Mouse (Mus musculus) urinary bladder, postnatal 14 days (tissue): ENCODE measurements around the gene Lkaaear1.

ENCODE experiments used
- DNase-seq: peaks from one replicate; pipeline ENCODE4 v3.0.0; 2021; ENCODE audit warnings: low spot score

Gene Lkaaear1

GRCm38 (mm10) chr2:181698241-181698640 is at the start of gene Lkaaear1:
Gene Lkaaear1 (minus strand): TSS chr2:181698442.
- DNase-seq = no peak

GRCm38 (mm10) chr2:181730051-181730450 is 31.8 kb upstream of the Lkaaear1 start:
- no peak for DNase-seq

- DNase-seq = no peak
Observed at GRCm38 (mm10) chr2:181727659-181728262, 29.5 kb upstream of the Lkaaear1 start.

GRCm38 (mm10) chr2:181722213-181722612 is 24.0 kb upstream of the Lkaaear1 start:
- DNase-seq = no peak

DNA sequence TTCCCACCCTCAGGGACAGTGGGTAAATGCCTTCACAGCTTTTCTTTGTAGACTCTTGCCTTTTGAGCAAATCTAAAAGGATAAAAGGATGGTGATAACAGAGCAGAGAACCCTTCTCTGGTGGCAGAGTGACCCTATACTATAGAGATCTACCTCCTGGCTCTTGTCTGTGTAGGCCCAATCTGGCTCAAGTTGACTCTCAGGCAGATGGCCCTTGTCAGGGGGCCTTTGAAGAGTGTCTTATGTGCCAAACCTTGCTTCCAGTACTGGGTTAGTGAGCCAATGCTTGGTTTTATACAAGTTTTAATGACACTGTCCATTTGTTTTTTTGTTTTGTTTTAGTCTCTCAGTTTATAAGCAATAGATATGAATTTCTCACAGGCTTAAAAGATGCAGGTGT is 23.0 kb upstream of the Lkaaear1 start:
- no peak for DNase-seq

GRCm38 (mm10) chr2:181720061-181720460 is 21.8 kb upstream of the Lkaaear1 start:
- no peak for DNase-seq

DNA sequence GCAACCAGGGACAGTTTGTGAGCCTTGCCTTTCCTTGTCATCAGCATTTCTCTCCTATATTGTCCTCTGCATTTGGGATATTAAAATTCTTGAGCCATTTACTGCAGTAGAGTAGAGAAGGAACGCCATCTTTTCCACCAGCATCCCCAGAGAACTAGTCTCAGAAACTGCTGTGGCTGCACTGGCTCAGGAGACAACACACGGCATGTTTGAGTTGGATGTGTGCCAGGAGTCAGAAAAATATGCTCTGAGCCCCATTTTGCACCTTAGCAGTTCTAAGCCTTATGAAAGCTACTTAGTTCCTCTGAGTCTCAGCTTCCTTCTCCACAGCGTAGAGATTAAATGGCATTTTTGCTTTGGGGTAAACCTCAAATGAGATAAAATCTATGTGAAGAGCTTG is 18.7 kb upstream of the Lkaaear1 start:
- no peak for DNase-seq

DNA sequence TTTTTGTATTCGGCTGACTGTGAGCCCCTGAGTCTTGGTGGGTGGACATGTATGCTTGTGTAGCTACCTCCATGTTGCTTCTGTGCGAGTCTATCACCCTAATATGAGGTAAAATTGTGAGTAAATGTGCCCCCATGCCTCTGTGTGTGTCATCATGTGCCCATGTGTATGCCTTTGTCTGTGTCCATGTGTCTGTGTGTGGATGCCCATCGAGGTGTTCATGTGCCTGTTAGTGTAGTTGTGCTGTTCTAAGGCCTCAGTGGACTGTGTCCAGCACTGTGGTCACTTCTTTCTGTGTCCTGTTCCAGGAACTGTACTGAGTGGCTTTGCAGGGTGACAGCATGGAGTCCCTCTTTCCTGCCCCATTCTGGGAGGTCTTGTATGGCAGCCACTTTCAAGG is 17.1 kb upstream of the Lkaaear1 start:
- DNase-seq = no peak

DNA sequence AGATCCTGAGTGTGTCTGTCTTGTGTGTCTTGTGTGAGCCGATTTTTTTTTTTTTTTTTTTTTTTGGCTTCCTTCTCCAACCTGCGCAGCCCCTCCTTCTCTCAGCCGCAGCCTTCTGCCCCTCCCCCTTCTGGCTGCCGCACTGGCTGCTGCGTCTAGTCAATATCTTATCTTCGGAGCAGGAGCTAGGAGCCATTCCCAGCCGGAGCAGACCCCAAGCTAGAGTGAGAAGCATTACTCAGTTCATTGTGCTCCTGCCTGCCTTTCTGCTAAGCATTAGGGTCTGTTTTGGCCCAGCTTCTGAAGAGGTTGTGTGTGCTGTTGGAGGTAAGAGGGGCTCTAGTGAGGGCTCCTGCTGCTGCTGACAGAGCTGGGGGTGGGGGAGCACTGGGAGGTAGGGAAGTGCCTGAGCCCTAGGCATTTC is 16.7 kb upstream of the Lkaaear1 start, which contains the start of gene Oprl1:
TSS of gene Oprl1 (plus strand) at position 114 of the 424 bp plus-strand sequence.
- DNase-seq = no peak

DNA sequence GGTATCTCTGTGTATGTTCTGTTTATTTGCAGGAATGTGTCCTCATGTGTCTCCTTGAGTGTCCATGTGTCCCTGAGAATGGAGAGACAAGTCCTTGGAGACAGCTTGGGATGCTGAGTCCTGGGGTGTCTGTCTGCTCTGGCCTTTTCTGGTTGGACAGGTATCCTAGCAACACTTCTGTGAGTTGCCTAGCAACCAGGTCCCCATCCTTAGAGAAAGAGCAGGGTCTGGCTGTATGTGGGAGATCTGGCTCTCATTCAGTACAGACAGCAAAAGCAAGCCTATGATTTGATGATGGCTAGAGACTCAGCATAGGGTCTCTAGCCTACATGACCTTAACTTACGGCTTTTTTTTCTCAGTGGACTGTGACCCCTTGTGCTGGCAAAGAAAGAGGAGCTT is 15.5 kb upstream of the Lkaaear1 start:
- DNase-seq = no peak

GRCm38 (mm10) chr2:181706668-181707067 is 8.4 kb upstream of the Lkaaear1 start:
- DNase-seq = no peak

GRCm38 (mm10) chr2:181696801-181697420 is 1.3 kb downstream of the Lkaaear1 start:
- no peak for DNase-seq

- DNase-seq = no peak
Observed at GRCm38 (mm10) chr2:181695776-181696175, 2.5 kb downstream of the Lkaaear1 start.

- DNase-seq = no peak
Observed at GRCm38 (mm10) chr2:181694581-181694980, 3.7 kb downstream of the Lkaaear1 start.

- peak; percentile 78 for DNase-seq
Observed at GRCm38 (mm10) chr2:181693339-181694280, 4.6 kb downstream of the Lkaaear1 start, which contains the start of gene Rgs19. Gene Rgs19 (minus strand): TSS chr2:181693977.

DNA sequence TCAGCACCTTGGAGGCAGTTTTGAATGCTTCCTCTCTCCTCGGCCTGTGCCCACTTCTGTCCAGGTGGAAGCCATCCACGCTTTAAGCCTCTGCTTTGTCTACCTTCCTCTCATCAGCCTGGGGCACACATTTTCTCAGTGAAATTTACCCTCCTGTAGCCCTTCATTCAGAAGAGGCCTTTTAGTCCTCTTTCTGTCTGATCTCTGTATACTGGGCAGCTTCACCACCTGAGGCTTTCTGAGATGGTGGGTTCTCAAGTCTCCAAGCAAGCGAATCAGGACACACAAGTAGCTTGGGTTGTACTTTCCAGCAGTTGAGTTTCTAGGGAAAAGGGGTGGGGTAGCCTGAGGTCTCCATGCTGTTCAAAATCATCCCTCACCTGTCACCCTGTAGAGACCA is 5.9 kb downstream of the Lkaaear1 start:
- DNase-seq = no peak

DNA sequence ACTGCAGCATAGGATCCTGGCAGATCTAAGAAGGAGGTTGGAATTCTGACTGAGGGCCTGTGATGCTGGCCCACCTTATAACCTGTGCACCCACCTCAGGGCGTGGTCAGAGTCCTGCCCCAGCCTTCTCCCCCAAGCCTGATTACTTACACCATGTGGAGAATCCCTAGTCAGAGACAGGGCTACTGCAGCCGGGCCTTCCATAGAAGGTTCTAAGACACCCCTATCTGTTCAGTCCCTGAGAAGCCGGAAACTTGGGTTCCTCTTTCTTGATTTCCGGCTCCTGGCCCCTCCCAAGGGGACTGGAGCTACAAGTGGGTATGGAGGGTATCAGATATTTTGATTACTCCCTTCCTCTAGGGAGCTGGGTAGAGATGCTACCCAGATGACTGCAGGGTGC is 6.7 kb downstream of the Lkaaear1 start:
- no peak for DNase-seq

DNA sequence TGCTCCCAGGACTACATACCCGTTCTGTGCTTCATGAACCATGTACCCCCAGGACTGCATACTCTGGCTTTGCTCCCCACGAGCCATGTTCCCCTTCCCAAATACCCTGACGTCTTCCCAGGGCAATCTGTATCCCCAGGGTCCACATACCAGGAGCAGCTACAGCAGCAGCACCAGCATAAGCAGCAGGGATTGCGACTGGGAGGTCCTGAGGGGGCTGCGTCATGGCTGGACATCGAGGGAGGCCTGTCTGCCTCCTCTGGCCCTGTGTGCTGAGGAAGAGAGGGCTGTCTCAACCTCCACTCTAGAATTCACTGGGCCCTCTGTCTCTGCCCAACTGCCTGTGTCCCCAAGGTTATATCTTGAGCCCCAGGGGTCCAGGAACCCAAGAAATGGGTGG is 7.2 kb downstream of the Lkaaear1 start:
- no peak for DNase-seq

- no peak for DNase-seq
Observed at GRCm38 (mm10) chr2:181689466-181690160, 8.6 kb downstream of the Lkaaear1 start.

DNA sequence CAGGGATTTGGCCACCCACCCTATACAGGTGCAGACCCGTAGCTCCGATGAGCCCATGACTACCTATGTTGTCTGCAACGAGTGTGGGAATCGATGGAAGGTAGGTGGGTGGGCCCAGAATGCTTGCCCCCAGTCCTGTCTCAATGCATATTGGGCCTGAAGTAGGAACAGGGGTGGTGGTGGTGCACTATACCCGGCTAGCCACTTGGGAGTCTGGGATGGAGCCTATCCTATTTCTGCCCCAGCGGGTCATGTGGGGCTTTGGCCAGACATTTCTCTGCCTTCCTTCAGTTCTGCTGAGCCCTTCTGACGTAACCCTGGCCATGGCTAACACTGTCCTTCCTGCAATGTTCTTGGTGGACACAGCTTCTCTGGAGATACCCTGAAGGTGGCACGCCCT is 10.7 kb downstream of the Lkaaear1 start:
- no peak for DNase-seq

GRCm38 (mm10) chr2:181685686-181686085 is 12.6 kb downstream of the Lkaaear1 start:
- DNase-seq = no peak

DNA sequence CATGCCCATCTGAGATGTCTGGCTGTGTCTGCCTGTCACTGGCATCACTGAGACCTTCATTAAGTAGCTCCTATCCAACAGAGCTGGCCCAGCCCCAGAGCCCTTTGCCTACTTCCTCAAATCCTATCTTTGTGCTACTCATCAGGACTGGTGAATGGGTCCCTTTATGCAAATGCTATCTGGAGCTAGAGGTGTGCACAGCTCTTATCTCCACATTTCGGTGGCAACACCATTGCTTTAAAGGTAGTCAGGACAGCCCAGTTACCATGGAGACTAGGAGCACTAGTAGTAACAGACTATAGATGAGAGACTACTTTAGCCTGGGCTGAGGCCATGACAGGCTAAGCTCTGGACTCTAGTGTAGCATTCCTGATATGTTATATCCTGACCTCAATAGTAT is 13.5 kb downstream of the Lkaaear1 start:
- no peak for DNase-seq
